Mouse (Mus musculus) induced T-regulatory cell, adult 2 months (primary cell): ENCODE measurements around the gene Dcaf6.

Experiments used
- DNase-seq: peaks from one replicate; pipeline ENCODE4 v3.0.0-alpha.2; 2012; ENCODE audit warnings: low read depth

Dcaf6 gene

GRCm38 (mm10) chr1:165321393-165321861 is 138.8 kb downstream of the Dcaf6 start:
- no peak for DNase-seq

DNA sequence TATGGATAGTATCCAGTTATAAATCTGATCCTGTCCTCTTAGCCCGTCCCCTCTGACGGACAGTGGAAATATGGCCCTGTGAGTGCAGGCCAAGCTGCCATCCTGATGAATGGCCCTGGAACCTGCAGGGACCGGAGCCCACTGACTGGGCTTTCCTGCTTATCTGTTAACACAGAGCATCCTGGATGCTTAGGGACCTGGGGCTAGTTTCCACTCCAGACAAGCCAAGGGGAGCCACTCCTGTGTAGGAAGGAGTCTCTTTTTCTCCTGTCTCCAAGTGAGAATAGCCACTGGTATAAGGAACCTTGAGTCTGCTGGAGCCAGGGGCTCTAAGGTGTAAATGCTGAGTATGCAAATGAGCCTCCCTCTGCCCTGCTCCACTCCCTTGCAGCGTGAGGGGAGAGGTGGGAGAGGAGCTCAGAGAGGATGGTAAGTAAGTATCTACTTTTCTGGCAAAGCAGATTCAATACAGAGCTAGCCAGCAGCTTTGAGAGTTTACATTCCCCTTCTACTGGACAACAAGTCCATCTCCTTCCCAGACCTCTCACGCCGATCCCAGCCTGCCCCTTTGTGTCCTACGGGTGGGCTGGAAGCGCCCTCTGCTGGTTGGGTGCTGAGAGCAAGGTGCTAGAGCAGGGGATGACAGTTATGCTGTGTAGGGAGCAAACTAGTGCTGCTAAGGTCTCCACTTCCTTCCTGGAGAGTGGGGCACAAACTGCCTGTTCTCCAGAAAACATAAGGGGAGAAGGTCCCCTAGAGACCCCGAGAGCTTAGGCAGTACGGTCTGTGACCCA is 139.9 kb downstream of the Dcaf6 start:
- DNase-seq, result peak; percentile 45

- no peak for DNase-seq
Measured at GRCm38 (mm10) chr1:165316361-165316760, 143.9 kb downstream of the Dcaf6 start.

- DNase-seq, result no peak
Measured at GRCm38 (mm10) chr1:165308180-165308579, 152.1 kb downstream of the Dcaf6 start.

DNA sequence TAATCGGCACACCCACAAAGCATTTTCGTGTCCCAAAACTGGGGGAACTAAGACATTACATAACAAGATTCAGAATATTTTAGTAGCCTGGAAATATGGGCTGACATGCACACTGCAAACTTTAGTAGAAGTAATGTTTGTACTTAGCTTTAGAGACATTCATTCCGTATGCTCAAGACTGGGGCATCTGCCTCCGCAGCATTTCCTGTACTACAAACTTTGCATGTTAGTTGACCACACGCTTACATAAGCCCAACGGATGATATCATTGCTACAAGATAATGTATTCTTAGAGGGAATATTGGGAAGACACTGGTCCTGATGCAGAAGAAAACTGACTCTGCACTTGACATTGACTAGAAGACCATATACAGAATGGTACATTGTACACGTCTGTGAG is 155.9 kb downstream of the Dcaf6 start:
- DNase-seq, result no peak

DNA sequence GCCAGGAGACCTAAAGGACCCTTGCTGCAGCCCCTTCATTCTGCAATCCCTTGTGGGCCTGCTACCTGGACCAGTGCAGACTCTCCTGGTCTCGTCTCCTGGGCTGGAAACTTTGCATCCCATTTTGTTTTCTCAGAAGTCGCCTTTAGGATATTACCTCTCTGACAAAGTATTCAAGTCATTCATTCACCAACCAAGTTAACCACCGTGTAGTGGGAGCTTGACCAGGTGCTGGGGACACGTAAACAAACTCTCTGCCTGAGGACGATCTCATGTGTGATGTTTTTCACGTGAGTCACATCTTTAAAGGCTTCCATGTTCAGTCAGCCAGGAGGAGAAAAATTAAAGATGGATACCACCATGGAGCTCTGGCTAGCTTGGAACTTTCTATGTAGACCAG is 157.1 kb downstream of the Dcaf6 start:
- DNase-seq, result no peak

- no peak for DNase-seq
Measured at GRCm38 (mm10) chr1:165302455-165303208, 157.6 kb downstream of the Dcaf6 start.

DNA sequence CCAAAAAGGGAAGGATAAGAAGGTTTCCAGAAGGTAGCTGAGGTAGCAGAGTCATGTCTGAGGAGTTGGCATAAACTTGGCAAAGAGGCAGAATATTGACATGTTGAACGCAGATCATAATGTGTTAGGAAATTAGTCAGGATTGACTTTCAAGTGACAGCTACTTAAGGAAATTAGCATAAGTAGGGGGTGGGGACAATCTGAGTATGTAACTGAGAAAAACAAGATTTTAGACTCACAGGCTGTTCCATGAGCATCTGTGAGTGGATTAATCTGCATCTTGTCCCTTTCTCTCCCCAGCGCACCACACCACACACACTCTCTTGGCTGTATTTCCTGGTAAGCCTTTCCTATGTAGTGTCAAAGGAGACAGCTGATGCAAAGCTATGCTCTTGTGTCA is 158.7 kb downstream of the Dcaf6 start:
- DNase-seq, result no peak

- no peak for DNase-seq
Measured at GRCm38 (mm10) chr1:165301108-165301507, 159.2 kb downstream of the Dcaf6 start.

DNA sequence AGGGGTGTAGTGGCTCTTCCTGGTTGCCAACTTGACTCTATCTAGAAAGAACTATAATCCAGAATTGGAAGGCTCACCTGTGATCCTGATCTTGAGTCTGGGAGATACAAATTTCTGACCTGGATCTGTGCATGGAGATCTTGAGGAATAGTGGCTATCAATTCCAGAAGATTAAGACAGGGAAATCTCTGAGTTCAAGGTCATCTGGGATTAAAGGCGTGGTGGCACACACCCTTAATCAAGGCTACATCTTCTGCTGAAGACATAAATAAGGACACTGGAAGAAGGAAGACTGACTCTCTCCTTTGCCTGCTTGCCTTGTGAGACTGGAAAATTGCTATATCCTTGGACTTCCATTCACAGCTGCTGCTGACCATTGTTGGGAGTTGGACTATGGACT is 164.8 kb downstream of the Dcaf6 start, which contains the start of gene Gpr161:
Gpr161 (plus strand) TSS at position 301 of the 400 bp plus-strand sequence.
- DNase-seq, result no peak

DNA sequence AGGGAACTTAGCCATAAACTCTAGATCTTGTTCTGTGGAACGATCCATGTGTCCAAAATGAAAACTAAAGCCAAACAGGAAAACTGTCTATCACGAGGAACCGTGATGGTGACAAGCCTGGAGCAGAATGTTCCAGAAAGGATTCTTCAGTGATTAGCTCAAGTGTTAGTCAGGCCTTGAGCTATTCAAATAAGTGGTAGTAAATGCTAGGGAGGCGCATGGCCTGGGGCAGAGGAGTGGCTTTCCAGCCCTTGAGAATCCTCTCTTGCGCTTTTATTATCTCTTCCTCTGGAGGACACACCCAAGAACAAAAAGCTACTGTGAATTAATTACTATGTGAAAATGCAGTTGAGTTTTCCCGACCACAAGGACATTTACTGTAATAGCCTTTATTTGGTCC is 168.7 kb downstream of the Dcaf6 start:
- no peak for DNase-seq

GRCm38 (mm10) chr1:165289831-165290230 is 170.4 kb downstream of the Dcaf6 start:
- peak; percentile 38 for DNase-seq

GRCm38 (mm10) chr1:165288165-165288564 is 172.1 kb downstream of the Dcaf6 start:
- no peak for DNase-seq

DNA sequence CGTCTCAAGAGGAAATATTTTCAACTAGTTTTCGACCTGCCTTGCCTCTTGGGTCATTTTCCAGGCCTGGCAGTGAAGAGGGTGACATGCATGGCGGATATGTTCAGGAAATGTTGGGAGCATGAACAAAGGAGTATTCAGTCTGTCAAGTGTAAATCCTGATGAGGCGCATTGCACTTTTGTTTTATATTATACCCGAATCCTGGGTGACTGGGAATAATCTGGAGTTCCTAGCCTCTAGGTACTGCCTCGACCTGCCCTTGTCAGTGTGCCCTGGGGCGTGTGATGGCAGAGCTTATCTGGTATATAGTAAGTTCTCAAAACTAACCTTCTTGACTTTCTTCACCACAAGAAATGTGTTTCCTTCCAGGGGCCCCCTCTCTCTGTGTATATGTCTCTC is 176.2 kb downstream of the Dcaf6 start:
- DNase-seq, result no peak

DNA sequence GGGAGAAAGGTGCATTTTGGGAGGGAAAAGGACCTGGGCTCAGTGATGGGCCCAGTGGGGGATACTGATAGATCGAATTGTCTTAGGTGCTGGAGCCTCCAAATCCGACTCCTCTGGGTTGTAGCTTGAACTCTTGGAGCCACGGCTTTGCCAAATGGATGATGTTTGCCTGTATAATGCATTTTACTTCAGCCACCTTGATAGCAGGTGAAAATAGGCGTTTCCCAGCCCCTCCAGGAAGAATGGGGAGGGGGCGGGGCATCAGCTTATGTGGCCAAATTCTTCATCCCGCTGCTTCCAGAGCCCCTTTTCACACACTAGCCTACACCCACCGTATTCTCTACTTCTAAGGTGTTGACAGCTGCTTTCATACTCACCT is 177.3 kb downstream of the Dcaf6 start:
- DNase-seq, result no peak

DNA sequence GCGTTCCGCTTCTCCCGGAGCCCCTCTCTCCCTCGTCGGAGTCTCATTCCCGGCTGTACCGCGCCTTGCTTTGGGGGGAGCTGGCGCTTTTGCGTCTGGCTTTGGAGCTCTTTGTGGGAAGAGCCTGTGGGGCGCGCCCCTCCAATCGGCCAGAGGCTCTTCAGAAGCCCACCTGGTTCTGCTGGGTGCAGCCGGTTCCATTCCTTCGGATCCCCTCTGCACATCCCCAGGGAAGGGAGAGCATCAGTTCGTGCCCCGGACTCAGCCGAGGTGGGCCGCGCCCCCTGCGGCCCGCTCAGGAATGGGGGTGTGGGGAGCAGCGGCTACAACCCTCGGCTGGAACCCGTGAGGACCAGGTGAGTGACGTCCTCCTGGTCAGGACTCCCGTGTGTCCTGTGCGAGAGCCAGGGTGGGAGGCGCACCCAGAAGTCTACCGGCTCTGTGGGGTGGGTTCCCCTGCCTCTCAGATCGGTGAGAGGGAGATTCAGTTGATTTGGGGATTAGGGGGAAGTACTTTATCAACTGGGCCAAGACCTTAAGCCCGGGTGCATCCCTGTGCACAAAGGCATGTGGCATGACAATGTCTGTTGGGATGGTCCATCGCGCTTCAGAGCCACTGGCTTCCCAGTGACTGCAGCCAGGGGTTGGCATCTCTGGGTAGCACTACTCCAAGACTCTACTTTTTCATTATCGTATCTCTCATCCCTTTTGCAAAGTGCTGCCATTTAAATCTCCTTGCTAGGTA is 177.9 kb downstream of the Dcaf6 start:
- no peak for DNase-seq

GRCm38 (mm10) chr1:165281351-165282221 is 178.7 kb downstream of the Dcaf6 start:
- DNase-seq, result peak; percentile 18

- no peak for DNase-seq
Measured at GRCm38 (mm10) chr1:165280741-165281140, 179.5 kb downstream of the Dcaf6 start.
